Mouse (Mus musculus) kidney, adult 9 months (tissue): ENCODE measurements around the gene CK137956.

Experiments used
- DNase-seq: peaks from one replicate; pipeline ENCODE4 v3.0.0; 2022

CK137956 gene

GRCm38 (mm10) chr4:127907151-127907550 is 63.6 kb downstream of the CK137956 start:
- no peak for DNase-seq

GRCm38 (mm10) chr4:127903954-127904353 is 66.8 kb downstream of the CK137956 start:
- no peak for DNase-seq

GRCm38 (mm10) chr4:127900893-127901456 is 69.8 kb downstream of the CK137956 start:
- no peak for DNase-seq

- no peak for DNase-seq
Measured at GRCm38 (mm10) chr4:127889071-127889470, 81.7 kb downstream of the CK137956 start.

GRCm38 (mm10) chr4:127878966-127879365 is 91.8 kb downstream of the CK137956 start:
- no peak for DNase-seq
